Mouse (Mus musculus): ENCODE results near the gene Erc2. TPM values are rescaled to one million over a fixed set of nuclear protein-coding genes. Genes with fewer than 3 reads are reported as not detected.

Erc2 gene
- total RNA-seq, 2 experiments from 2014 or later, result not detected

GRCm38 (mm10) chr14:28242743-28243142, 620.5 kb downstream of the Erc2 start:
- no peak for ATAC-seq (replicated peaks; ENCODE audit: low FRiP score, poor library complexity, severe bottlenecking)

DNA sequence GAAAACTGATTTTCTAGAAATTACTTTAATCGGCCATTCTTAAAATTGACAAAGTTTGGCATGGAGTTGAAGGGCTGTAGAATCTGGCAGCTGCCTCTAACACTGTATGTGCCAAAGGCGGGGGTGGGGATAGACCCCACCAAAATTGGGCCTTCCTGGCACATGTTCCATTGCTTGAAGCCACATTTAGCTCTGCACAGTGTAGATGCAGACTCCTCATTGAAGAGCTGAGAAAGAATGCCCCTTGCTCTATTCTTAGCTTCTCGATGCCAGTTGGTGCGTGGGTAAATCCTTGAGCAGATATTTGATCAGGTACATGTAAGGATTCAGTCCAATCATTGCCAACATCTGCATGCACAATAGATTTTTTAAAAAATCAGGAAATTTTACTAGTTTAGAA, 621.2 kb downstream of the Erc2 start:
- no peak for ATAC-seq (replicated peaks; ENCODE audit: low FRiP score, poor library complexity, severe bottlenecking)

DNA sequence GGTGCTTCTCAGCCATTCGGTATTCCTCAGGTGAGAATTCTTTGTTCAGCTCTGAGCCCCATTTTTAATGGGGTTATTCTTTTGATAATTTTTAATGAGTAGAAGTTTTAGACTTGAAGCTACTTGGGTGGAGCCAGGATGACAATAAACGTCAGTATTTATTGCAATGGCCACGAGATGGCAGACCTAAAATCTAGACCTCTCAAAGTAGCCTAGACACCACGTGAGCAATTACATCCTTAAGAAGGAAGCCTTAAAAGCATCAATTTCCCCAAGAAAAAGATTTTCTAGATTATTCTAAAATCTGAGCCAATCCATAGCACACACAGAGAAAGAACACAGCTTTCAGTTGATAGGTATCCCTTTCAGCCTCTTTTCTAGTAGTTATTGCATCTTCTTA, 640.5 kb downstream of the Erc2 start:
- ATAC-seq (replicated peaks; ENCODE audit: low FRiP score, poor library complexity, severe bottlenecking), result no peak

GRCm38 (mm10) chr14:28267367-28267766, 645.1 kb downstream of the Erc2 start:
- ATAC-seq (replicated peaks; ENCODE audit: low FRiP score, poor library complexity, severe bottlenecking), result no peak

DNA sequence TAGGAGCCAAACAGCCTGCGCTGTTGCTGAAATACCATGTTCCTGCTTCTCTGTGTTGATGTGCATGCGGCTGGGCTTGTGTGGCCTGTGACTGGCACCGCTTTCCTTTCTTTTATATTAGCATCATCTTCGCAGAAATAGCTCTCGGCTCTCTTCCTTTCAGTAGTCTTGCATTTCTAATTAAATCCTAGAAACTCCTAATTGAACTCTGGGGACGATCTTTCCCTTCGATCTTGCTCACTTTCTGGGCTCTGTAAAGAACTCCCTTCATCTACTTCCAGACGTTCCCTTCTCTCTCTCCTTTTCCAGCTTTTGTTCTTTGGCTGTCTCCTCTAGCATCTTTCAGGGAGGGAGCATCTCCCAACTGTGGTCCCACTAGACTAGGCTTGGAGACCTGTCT, 649.6 kb downstream of the Erc2 start:
- no peak for ATAC-seq (replicated peaks; ENCODE audit: low FRiP score, poor library complexity, severe bottlenecking)

GRCm38 (mm10) chr14:28273669-28274068, 651.4 kb downstream of the Erc2 start:
- ATAC-seq (replicated peaks; ENCODE audit: low FRiP score, poor library complexity, severe bottlenecking), result no peak

DNA sequence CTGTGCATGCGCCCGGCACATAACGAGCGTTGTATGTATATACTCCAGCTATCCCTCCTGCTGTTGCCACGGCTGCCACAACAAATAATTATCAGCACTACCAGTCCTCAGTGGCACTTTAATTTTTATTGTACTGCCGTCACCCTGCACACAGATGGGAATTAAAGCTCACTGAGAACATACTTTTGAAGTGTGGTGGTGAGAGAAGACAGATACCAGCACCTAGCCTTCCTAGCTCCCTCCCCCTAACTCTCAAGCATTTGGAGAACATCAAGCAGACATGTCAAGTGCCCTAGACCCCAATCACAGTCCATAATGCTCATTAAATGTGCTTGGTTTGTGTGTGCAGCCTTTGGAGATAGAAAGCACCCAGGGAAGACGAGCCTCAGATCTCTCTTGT, 652.6 kb downstream of the Erc2 start:
- ATAC-seq (replicated peaks; ENCODE audit: low FRiP score, poor library complexity, severe bottlenecking), result no peak

DNA sequence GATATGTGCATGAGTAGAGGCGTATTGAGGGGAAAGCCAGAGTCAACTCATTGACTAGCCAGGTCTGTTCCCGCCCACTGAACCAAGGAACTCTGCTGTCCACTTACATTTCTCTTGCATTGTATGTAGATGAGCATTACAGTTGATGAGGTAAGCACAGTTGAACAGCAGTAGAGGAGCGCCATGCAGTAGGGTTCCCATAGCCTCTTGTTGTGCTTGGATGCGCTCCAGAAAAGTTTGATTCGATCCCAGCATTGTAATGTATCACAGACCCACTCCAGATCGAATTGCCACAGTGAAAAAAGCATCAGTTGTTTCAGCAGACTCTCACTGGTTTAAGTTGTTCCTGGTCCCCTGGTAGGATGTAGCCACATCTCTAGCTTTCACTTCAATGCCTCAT, 656.7 kb downstream of the Erc2 start:
- ATAC-seq (replicated peaks; ENCODE audit: low FRiP score, poor library complexity, severe bottlenecking), result no peak

- ATAC-seq (replicated peaks; ENCODE audit: low FRiP score, poor library complexity, severe bottlenecking), result no peak
Observed at GRCm38 (mm10) chr14:28280376-28280775, 658.1 kb downstream of the Erc2 start.

GRCm38 (mm10) chr14:28283319-28284095, 661.3 kb downstream of the Erc2 start:
- ATAC-seq (replicated peaks; ENCODE audit: low FRiP score, poor library complexity, severe bottlenecking), result no peak

DNA sequence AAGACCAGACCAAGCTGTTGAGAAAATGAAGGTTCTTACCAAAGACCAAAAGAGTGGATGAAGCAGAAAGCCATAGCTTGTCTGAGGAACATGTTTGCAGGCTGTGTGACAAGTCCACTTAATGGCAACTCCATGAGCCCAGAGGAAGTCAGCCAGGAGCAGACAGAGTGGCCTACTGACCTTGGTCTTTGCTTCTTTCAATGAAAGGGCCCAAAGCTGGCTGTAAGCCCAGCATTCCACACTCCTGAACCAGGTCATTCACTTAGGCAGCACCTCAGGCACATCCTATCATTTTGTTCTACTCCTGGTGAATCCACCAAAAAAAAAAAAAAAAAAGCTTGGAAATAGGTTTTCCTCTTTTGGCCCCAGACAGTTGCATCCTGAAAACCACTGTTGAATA, 664.3 kb downstream of the Erc2 start:
- ATAC-seq (replicated peaks; ENCODE audit: low FRiP score, poor library complexity, severe bottlenecking), result no peak

DNA sequence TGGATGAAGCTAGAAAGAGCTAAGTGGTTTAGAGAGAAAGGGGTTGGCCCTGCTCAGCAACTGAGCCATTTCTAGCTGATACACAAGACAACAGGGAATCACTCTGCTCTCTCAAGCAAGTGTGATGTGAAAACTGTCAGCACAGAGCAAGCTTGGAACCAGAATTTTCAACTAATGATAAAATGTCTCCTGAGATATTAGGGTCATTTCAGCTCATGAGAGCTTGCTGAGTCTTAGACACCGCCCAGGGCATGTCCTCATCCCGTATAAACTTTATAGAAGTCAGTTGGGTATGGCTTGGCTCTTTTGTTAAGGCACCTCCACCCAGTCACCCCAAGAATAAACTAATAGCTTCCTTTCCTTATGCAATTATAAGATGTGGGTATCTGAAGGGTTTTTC, 666.0 kb downstream of the Erc2 start:
- ATAC-seq (replicated peaks; ENCODE audit: low FRiP score, poor library complexity, severe bottlenecking), result no peak

DNA sequence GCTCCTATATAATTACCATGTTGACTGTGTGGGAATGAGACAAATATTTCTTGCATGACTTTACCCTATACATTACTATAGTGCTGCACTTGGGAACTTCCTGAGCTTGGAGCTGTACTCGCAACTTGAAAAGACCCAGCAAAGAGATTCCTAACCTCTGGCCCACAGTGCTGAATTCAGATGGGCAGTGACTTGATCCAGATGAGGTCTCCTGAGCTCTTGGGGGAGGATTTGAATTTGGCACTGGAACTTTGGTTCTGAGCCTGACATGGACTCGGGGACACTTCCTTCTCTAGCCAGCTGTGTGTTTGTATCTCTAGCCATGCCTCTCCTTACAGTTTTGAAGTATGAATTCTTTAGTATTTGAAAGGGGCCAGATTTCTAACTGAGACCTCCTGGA, 666.7 kb downstream of the Erc2 start:
- ATAC-seq (replicated peaks; ENCODE audit: low FRiP score, poor library complexity, severe bottlenecking), result no peak

- ATAC-seq (replicated peaks; ENCODE audit: low FRiP score, poor library complexity, severe bottlenecking), result no peak
Observed at GRCm38 (mm10) chr14:28293921-28294320, 671.7 kb downstream of the Erc2 start.

GRCm38 (mm10) chr14:28295145-28295544, 672.9 kb downstream of the Erc2 start:
- no peak for ATAC-seq (replicated peaks; ENCODE audit: low FRiP score, poor library complexity, severe bottlenecking)

GRCm38 (mm10) chr14:28300095-28300494, 677.9 kb downstream of the Erc2 start:
- ATAC-seq (replicated peaks; ENCODE audit: low FRiP score, poor library complexity, severe bottlenecking), result no peak

- ATAC-seq (replicated peaks; ENCODE audit: low FRiP score, poor library complexity, severe bottlenecking), result no peak
Observed at GRCm38 (mm10) chr14:28301251-28301650, 679.0 kb downstream of the Erc2 start.

DNA sequence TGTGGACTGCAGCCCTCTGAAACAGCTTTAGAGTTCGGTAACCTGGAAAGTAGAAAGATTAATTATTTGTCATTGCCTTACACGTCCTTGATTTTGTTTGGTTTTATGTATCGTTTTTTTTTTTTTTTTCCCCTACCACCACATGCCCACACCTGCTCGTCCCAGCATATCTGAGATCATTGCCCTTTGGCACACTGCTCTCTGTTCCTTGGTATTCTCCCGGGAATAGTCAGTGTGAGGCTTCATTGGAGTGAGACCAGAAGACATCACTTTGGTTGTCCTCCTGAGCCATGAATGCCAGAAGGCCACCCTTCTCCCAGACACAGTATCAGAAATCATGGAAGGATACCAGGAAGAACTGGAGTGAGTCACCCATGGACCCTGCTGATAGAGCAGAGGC, 681.9 kb downstream of the Erc2 start:
- no peak for ATAC-seq (replicated peaks; ENCODE audit: low FRiP score, poor library complexity, severe bottlenecking)

DNA sequence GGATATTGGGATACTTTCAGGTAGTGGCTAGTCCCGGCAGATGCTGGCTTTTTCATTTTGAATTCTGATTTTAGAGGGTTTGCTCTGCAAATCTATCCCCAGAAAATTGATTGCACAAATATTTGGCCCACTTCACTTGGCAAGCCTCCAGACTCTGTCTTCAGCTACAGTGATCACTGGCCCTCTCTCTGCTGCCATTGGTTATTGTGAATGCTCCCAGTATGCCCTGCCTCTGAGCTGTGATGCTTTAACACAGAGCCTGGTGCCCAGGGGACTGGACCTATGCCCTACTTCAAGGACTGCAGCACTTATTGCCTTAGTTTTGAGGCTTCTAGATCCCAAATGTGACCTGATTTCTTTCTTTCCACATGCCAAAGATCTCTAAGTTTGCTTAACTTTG, 686.4 kb downstream of the Erc2 start:
- no peak for ATAC-seq (replicated peaks; ENCODE audit: low FRiP score, poor library complexity, severe bottlenecking)

DNA sequence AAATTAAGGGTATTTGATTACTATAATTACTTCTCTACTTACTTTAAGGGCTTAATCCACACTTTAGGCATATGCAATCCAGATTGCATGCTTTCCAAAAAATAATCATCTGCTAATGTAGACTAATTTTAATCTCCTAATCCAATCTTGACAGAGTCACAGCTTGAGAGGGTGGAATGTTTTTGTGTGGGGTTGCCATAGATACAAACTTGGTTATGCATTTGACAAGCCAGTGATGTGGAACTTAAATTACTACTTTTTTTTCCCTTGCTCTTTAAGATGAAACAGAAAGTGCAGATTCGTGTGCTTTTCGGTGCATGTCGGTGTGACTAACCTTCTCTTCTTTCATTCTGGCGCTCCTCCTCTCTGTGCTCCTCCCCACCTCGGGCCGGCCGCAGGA, 694.6 kb downstream of the Erc2 start:
- ATAC-seq (replicated peaks; ENCODE audit: low FRiP score, poor library complexity, severe bottlenecking), result no peak

DNA sequence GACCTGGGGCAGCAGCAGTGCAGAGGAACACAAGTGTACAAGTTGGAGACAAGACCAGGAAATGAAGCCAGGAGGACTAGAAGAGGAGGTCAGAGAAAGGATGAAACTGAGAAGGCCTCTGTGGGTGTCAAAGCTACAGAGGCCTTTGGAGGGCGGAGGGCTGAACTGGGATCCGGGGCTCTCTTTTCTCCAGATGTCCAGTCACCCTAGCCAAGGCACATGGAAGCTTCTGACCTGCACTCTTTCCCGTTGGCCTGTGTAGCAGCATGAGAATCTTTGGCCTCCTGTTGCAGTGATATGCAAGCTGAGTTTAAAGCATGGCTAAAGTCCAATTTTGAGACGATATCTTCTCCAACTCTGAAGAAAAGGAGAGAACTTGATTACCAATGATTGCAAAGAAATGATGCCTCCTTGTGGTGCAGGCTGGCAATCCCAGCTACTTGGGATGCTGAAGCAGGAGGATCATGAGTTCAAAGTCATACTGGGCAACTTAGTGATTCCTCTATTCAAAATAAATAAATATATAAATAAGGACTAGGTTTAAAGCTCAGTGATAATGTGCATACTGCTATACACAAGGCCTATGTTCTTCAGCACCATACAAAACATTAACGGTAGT, 699.8 kb downstream of the Erc2 start:
- no peak for ATAC-seq (replicated peaks; ENCODE audit: low FRiP score, poor library complexity, severe bottlenecking)

GRCm38 (mm10) chr14:28323243-28323642, 701.0 kb downstream of the Erc2 start:
- ATAC-seq (replicated peaks; ENCODE audit: low FRiP score, poor library complexity, severe bottlenecking), result no peak
